ENCODE assay signal across 22 mouse cellular contexts in the genomic region with DNA sequence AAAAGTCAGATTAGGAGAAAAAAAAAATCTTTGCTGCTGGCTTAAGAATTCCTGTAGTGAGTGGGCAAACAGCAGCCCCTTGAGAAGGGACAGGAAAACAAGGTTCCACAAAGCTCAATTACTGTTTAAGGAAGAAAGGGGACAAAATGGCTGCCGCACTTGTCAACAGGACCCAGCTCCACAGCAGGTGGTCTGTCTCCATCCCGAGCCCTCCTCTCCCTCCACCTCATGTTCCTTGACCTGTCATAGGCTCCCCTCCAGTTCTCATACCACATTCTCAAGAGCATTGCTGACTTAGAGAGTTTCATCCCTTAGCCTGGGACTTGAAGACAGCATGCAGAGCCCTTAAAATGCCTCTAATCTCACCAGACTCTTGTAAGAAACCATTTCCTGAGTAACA. TPM values are rescaled to one million over a fixed set of nuclear protein-coding genes. Genes with fewer than 3 reads are reported as not detected.
DNase-seq lines count a peak whose midpoint lies in the region; ATAC-seq lines count a peak whose summit lies in the region.
"Had no signal": no experiment of that assay in that cellular context is flagged by ENCODE, and none has a peak within 500 bp of the region (broad histone marks: within the 10 kb centered on the region; RNA-seq: fewer than 3 reads in every experiment).

No protein-coding gene starts in this region.

- peak; percentile 24 for DNase-seq in embryo, embryonic 11 days
- no peak for DNase-seq in embryo, embryonic 10.5 days (ENCODE audit: low spot score)
- DNase-seq in left cerebral cortex, postnatal 4 days: peak; percentile 5
- no peak for DNase-seq in left cerebral cortex, adult 9 months (ENCODE audit: low spot score in 2 of 2)
- DNase-seq in ovary, postnatal 36 days (ENCODE audit: low spot score): no peak
- DNase-seq: adrenal gland, adult 8-10 months; cerebellum, adult 9-10 months; gastrocnemius, adult 2 months; kidney, adult 11 months; kidney, postnatal 36 days; lung, adult 18-20 months; lung, postnatal 10 days had no signal

- peaks cover 39% of the 10 kb centered on the region for H3K4me1 ChIP-seq in forebrain, embryonic 13.5 days
- H3K4me1 ChIP-seq in hindbrain, embryonic 13.5 days (replicated peaks): 0 out of 2 replicates have a peak, but pooled peaks cover 5% of the 10 kb centered on the region
- H3K4me1 ChIP-seq: kidney, embryonic 15.5 days; limb, embryonic 13.5 days had no signal

- H3K27me3 ChIP-seq in forebrain, embryonic 13.5 days: no peaks in the 10 kb centered on the region
- no peaks in the 10 kb centered on the region for H3K27me3 ChIP-seq in hindbrain, embryonic 13.5 days
- H3K27me3 ChIP-seq: embryonic facial prominence, embryonic 13.5 days; hindbrain, embryonic 12.5 days; kidney, embryonic 15.5 days; limb, embryonic 13.5 days; liver, embryonic 12.5 days had no signal

- no peak for ATAC-seq in forebrain, embryonic 13.5 days
- ATAC-seq in hindbrain, embryonic 13.5 days (ENCODE audit: low FRiP score): no peak
- ATAC-seq: CD4-positive, CD25-positive, alpha-beta regulatory T cell, adult 4 months; liver, embryonic 12.5 days had no signal

- intact Hi-C loops in left cerebral cortex, postnatal 4 days (cut with DNase I): no loop called here

- H3K9me3 ChIP-seq in forebrain, embryonic 13.5 days (replicated peaks): no peaks in the 10 kb centered on the region
- no peaks in the 10 kb centered on the region for H3K9me3 ChIP-seq in hindbrain, embryonic 13.5 days
- H3K9me3 ChIP-seq: embryonic facial prominence, embryonic 13.5 days; hindbrain, embryonic 12.5 days; kidney, embryonic 15.5 days; limb, embryonic 13.5 days; liver, embryonic 12.5 days; midbrain, embryonic 10.5 days had no signal

- H3K9ac ChIP-seq in forebrain, embryonic 13.5 days: no peak overlapping the region
- H3K9ac ChIP-seq in hindbrain, embryonic 13.5 days: no peak overlapping the region
- H3K9ac ChIP-seq: embryonic facial prominence, embryonic 13.5 days; hindbrain, embryonic 12.5 days; kidney, embryonic 15.5 days; limb, embryonic 13.5 days; liver, embryonic 12.5 days had no signal

- WGBS in forebrain, embryonic 13.5 days: 18% methylated on average over 2 of the region's 2 CpGs
- WGBS in hindbrain, embryonic 13.5 days: 55% methylated on average over 2 of the region's 2 CpGs

- no peak overlapping the region for H3K4me2 ChIP-seq in forebrain, embryonic 13.5 days
- no peak overlapping the region for H3K4me2 ChIP-seq in hindbrain, embryonic 13.5 days
- H3K4me2 ChIP-seq: embryonic facial prominence, embryonic 13.5 days; hindbrain, embryonic 12.5 days; kidney, embryonic 15.5 days; limb, embryonic 13.5 days; liver, embryonic 12.5 days had no signal

- H3K36me3 ChIP-seq in forebrain, embryonic 13.5 days (ENCODE audit: poor library complexity, severe bottlenecking): no peaks in the 10 kb centered on the region
- no peaks in the 10 kb centered on the region for H3K36me3 ChIP-seq in hindbrain, embryonic 13.5 days
- H3K36me3 ChIP-seq: hindbrain, embryonic 12.5 days had no signal

- H3K4me3 ChIP-seq in forebrain, embryonic 13.5 days: no peak overlapping the region
- H3K4me3 ChIP-seq in hindbrain, embryonic 13.5 days: no peak overlapping the region
- H3K4me3 ChIP-seq: embryonic facial prominence, embryonic 13.5 days; erythroblast, embryonic 14.5 days; gastrocnemius, adult 2 months; hindbrain, embryonic 12.5 days; kidney, embryonic 15.5 days; limb, embryonic 13.5 days; liver, embryonic 12.5 days; midbrain, embryonic 10.5 days had no signal

- H3K27ac ChIP-seq in forebrain, embryonic 13.5 days: peak overlapping the region; percentile 60; the same call in 1 of the 2 replicates
- no peak overlapping the region for H3K27ac ChIP-seq in hindbrain, embryonic 13.5 days
- H3K27ac ChIP-seq: embryonic facial prominence, embryonic 13.5 days; gastrocnemius, adult 2 months; hindbrain, embryonic 12.5 days; kidney, embryonic 15.5 days; limb, embryonic 13.5 days; liver, embryonic 12.5 days; midbrain, embryonic 10.5 days had no signal

RNA-seq across cellular contexts. Expression of gene Dusp16, which starts 30.6 kb away (rescaled TPM):
- 1 to 10 TPM; 5.1 to 5.2 TPM for total RNA-seq in left cerebral cortex, postnatal 4 days (2021)
- polyA plus RNA-seq in forebrain, embryonic 13.5 days (2015; fragmentation: Nextera tagmentation; extraction: Ambion mirVana): 13.8 and 15.4 TPM in 2 replicates
- 5.5 and 5.7 TPM in 2 replicates for polyA plus RNA-seq in hindbrain, embryonic 13.5 days (2015; fragmentation: Nextera tagmentation; extraction: Ambion mirVana)

Comparison
In these comparisons a context has a peak if more than half of its experiments do, and no peak if none do; other contexts are left out.
1. DNase-seq: peak in embryo, embryonic 11 days (single experiment) and left cerebral cortex, postnatal 4 days (single experiment); none in embryo, embryonic 10.5 days (single experiment), left cerebral cortex, adult 9 months (0 of 2) and ovary, postnatal 36 days (single experiment).